Mouse (Mus musculus): ENCODE results near the gene Mecom. TPM values are rescaled to one million over a fixed set of nuclear protein-coding genes. Genes with fewer than 3 reads are reported as not detected.

The Mecom gene
- polyA plus RNA-seq, 1 experiment from 2014 or later: 68.8 TPM

GRCm38 (mm10) chr3:30308081-30308480, 239.7 kb downstream of the Mecom start:
- 56% methylated on average over 4 of the region's 4 CpGs for WGBS
- H3K27me3 ChIP-seq: no peaks in the 10 kb centered on the region

DNA sequence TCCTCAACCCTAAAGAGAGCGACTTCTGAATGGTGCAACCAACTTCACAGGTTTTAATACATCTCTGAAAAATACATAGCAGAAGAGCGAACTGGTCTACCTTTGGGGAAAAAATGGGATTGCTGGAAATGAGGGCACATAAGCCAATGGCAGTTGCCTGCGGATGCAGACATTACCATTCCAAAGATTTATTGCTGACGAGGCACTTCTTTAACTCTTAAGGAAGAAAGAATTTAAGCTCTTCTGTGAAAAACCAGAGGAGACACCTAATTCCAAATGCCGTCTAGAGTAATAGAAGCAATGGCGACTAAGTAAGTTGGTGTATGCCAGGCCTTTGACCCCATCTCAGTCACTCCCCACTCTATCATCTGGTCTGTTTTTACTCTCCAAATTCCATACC, 240.2 kb downstream of the Mecom start:
- H3K4me1 ChIP-seq: no peaks in the 10 kb centered on the region
- 88% methylated on average over 6 of the region's 6 CpGs for WGBS
- H3K9me3 ChIP-seq: no peaks in the 10 kb centered on the region
- H3K27ac ChIP-seq: no peak overlapping the region
- no peaks in the 10 kb centered on the region for H3K36me3 ChIP-seq
- ATAC-seq (ENCODE audit: borderline replicate concordance, extremely low read depth, low FRiP score, low TSS enrichment): no peak
- no peak overlapping the region for H3K4me2 ChIP-seq
- no peaks in the 10 kb centered on the region for H3K27me3 ChIP-seq
- H3K4me3 ChIP-seq: no peak overlapping the region
- no peak overlapping the region for H3K9ac ChIP-seq

More at GRCm38 (mm10) chr3:30308081-30308480, 239.7 kb downstream of the Mecom start:
- Histone ChIP-seq H3K36me3 (no peaks in the 10 kb centered on the region), H3K4me1 (no peaks in the 10 kb centered on the region), H3K4me2 (no peak overlapping the region), H3K4me3 (no peak overlapping the region), H3K27ac (no peak overlapping the region), H3K9me3 (no peaks in the 10 kb centered on the region), H3K9ac (no peak overlapping the region)
- no peak for ATAC-seq (ENCODE audit: borderline replicate concordance, extremely low read depth, low FRiP score, low TSS enrichment)

DNA sequence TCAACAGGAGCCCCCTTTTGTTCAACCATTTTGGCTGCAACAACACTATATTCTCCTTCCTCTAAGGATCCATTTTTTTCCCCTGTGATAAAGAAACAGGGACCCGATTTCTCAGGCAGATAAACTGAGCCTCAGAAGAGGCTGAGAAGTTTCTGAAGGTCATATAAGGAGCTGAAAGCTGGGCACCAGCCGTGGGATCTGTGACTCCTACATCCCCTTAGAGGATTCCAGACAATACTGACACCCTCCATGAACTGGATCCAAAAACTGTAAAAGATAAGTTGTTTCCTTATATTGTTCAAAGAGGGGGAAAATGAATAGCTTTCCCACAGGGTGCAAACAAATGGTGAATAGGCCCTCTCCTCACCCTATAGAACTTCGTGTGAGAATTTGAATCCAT, 241.7 kb downstream of the Mecom start:
- ATAC-seq (ENCODE audit: borderline replicate concordance, extremely low read depth, low FRiP score, low TSS enrichment): no peak
- Histone ChIP-seq H3K4me2 (no peak overlapping the region), H3K27me3 (no peaks in the 10 kb centered on the region), H3K4me3 (no peak overlapping the region), H3K27ac (no peak overlapping the region), H3K9ac (no peak overlapping the region), H3K4me1 (no peaks in the 10 kb centered on the region), H3K36me3 (no peaks in the 10 kb centered on the region), H3K9me3 (no peaks in the 10 kb centered on the region)
- WGBS: 62% methylated on average over 3 of the region's 3 CpGs

- WGBS: 49% methylated on average over 1 of the region's 1 CpGs
- H3K27ac ChIP-seq: no peak overlapping the region
- no peaks in the 10 kb centered on the region for H3K27me3 ChIP-seq
- no peak overlapping the region for H3K9ac ChIP-seq
- H3K4me3 ChIP-seq: no peak overlapping the region
- no peak overlapping the region for H3K4me2 ChIP-seq
- ATAC-seq (ENCODE audit: borderline replicate concordance, extremely low read depth, low FRiP score, low TSS enrichment): no peak
- H3K36me3 ChIP-seq: no peaks in the 10 kb centered on the region
- H3K9me3 ChIP-seq: no peaks in the 10 kb centered on the region
- 0 out of 2 replicates have a peak, but pooled peaks cover 2% of the 10 kb centered on the region for H3K4me1 ChIP-seq
These were observed 248.3 kb downstream of the Mecom start for GRCm38 (mm10) chr3:30299460-30299859.

- Histone ChIP-seq H3K27me3 (no peaks in the 10 kb centered on the region), H3K36me3 (no peaks in the 10 kb centered on the region), H3K9ac (no peak overlapping the region), H3K27ac (no peak overlapping the region), H3K4me3 (no peak overlapping the region), H3K4me1 (0 out of 2 replicates have a peak, but pooled peaks cover 1% of the 10 kb centered on the region), H3K4me2 (no peak overlapping the region), H3K9me3 (no peaks in the 10 kb centered on the region)
- no peak for ATAC-seq (ENCODE audit: borderline replicate concordance, extremely low read depth, low FRiP score, low TSS enrichment)
- WGBS: 67% methylated on average over 5 of the region's 5 CpGs
These were observed 253.4 kb downstream of the Mecom start for GRCm38 (mm10) chr3:30294433-30294832.

- no peak for ATAC-seq (ENCODE audit: borderline replicate concordance, extremely low read depth, low FRiP score, low TSS enrichment)
These were observed 261.3 kb downstream of the Mecom start for GRCm38 (mm10) chr3:30286529-30286928.

DNA sequence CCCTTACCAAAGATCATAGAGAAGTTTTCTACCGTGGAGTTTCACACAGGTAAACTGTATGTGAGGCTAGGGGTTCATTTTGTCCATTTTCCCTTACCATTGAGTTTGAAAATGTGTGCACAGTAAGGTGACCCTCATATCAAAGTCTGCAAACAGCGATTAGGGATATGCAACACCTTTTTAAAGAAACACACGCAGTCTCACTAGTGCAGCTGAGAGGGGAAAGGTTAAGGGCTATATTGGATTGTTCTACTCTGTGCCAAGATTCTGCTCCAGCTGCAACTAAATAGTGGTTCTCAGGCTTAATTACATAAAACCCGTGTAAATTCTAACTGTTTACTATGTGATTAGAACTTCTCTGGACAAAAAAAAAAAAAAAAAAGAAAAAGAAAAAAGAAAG, 263.7 kb downstream of the Mecom start:
- H3K36me3 ChIP-seq: no peaks in the 10 kb centered on the region
- peak; percentile 74; the same call in 1 of the 2 replicates for ATAC-seq (ENCODE audit: borderline replicate concordance, extremely low read depth, low FRiP score, low TSS enrichment)
- H3K9ac ChIP-seq: no peak overlapping the region
- H3K27me3 ChIP-seq: no peaks in the 10 kb centered on the region
- H3K4me1 ChIP-seq: peaks cover 22% of the 10 kb centered on the region
- no peak overlapping the region for H3K4me3 ChIP-seq
- H3K9me3 ChIP-seq: no peaks in the 10 kb centered on the region
- H3K27ac ChIP-seq: peak overlapping the region; percentile 83
- no peak overlapping the region for H3K4me2 ChIP-seq
- 27% methylated on average over 4 of the region's 4 CpGs for WGBS

More at GRCm38 (mm10) chr3:30286529-30286928, 261.3 kb downstream of the Mecom start:
- Histone ChIP-seq H3K27ac (no peak overlapping the region), H3K4me2 (no peak overlapping the region), H3K9ac (no peak overlapping the region), H3K27me3 (no peaks in the 10 kb centered on the region), H3K4me1 (peaks cover 22% of the 10 kb centered on the region), H3K4me3 (no peak overlapping the region), H3K9me3 (no peaks in the 10 kb centered on the region), H3K36me3 (no peaks in the 10 kb centered on the region)
- 38% methylated on average over 4 of the region's 4 CpGs for WGBS

DNA sequence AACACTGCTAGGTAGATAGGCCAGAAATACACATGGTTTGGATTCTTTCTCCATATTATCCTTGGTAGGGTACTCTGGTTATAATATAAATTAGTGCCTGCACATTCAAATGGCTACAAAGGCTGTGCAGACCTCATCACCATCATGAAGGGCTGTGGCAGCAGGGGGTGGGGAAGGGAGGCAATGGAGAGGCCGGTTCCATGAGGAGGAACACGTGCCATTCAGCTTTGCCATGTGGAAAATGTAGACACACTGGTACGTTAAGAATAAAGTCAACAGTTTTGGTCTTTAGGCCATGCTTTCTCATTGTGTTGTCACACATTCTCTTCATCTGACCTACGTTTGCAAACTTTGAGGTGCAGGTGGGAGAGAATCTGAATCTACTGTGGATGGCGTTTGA, 264.2 kb downstream of the Mecom start:
- Histone ChIP-seq H3K9me3 (no peaks in the 10 kb centered on the region), H3K27ac (peak overlapping the region; percentile 83)
- ATAC-seq (ENCODE audit: borderline replicate concordance, extremely low read depth, low FRiP score, low TSS enrichment): peak; percentile 46; the same call in 1 of the 2 replicates

DNA sequence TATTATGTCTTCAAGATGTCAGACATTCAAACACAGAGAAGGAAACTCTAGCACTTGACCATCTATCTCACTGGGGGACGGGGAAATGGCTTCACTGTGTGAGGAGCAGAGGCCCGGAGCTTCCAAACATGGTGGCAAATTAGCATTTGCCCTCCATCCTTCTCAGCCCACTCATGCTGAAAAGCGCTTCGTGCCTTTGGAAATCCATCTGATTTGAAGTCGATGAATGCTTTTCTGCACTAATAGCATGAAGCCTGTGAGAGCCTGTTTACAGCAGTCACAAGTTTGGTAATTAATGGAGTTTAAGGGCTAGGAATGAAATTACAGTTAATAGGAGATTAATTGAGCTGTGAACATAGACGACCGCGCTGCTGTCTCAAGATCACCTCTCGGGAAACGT, 270.2 kb downstream of the Mecom start:
- no peak overlapping the region for H3K4me2 ChIP-seq
- no peaks in the 10 kb centered on the region for H3K27me3 ChIP-seq
- ATAC-seq (ENCODE audit: borderline replicate concordance, extremely low read depth, low FRiP score, low TSS enrichment): no peak
- peaks cover 9% of the 10 kb centered on the region; the same call in 1 of the 2 replicates for H3K4me1 ChIP-seq
- no peak overlapping the region for H3K4me3 ChIP-seq
- no peak overlapping the region for H3K9ac ChIP-seq
- no peak overlapping the region for H3K27ac ChIP-seq
- WGBS: 82% methylated on average over 10 of the region's 10 CpGs
- no peaks in the 10 kb centered on the region for H3K9me3 ChIP-seq
- no peaks in the 10 kb centered on the region for H3K36me3 ChIP-seq

More for the DNA sequence above, 264.2 kb downstream of the Mecom start:
- H3K9ac ChIP-seq: no peak overlapping the region
- H3K4me3 ChIP-seq: no peak overlapping the region
- H3K4me1 ChIP-seq: peaks cover 22% of the 10 kb centered on the region
- WGBS: 62% methylated on average over 5 of the region's 5 CpGs
- H3K27me3 ChIP-seq: no peaks in the 10 kb centered on the region
- no peak overlapping the region for H3K4me2 ChIP-seq
- H3K36me3 ChIP-seq: no peaks in the 10 kb centered on the region

DNA sequence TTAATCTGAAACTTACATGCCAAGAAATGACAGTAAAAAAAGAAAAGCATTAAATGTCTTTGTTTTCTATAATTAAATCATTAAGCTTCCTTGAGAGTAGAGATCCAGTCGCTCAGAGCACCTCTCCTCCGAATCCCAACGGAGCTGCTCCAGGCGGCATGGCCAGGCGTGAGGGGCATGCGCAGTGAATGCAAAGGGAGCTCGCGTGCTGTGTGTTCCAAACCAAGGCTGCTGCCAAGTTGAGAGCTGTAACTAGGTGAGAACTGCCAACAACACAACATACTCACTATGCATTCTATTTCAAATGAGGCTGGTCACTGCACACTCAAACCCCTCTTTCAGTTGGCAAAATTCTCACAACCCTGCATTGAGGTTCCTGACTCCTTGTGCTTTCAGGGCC, 271.7 kb downstream of the Mecom start:
- H3K27me3 ChIP-seq: no peaks in the 10 kb centered on the region
- no peak overlapping the region for H3K4me2 ChIP-seq
- H3K27ac ChIP-seq: no peak overlapping the region
- ATAC-seq (ENCODE audit: borderline replicate concordance, extremely low read depth, low FRiP score, low TSS enrichment): no peak
- H3K9me3 ChIP-seq: no peaks in the 10 kb centered on the region
- no peaks in the 10 kb centered on the region for H3K36me3 ChIP-seq
- H3K4me3 ChIP-seq: no peak overlapping the region
- no peak overlapping the region for H3K9ac ChIP-seq
- H3K4me1 ChIP-seq: peaks cover 12% of the 10 kb centered on the region; the same call in 1 of the 2 replicates
- WGBS: 91% methylated on average over 8 of the region's 8 CpGs

DNA sequence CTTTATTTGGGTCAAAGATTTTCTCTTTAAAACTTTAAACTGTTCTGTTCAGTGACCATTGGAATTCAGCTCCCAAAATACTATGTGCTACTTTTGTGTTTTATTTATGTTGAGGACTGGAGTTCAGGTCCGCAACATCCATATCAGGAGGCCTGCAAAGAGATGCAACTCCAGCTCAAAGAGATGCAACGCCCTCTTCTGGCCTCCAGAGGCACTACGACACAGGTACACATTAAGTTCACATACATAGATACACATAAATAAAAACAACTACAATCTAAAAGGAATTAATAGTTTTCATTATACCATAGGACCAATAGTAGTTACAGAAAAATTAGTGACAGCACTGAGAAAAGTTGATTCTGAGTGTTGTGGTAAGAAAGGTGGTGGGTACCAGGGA, 278.6 kb downstream of the Mecom start:
- WGBS: 71% methylated on average over 3 of the region's 3 CpGs
- H3K4me3 ChIP-seq: no peak overlapping the region
- H3K27ac ChIP-seq: no peak overlapping the region
- peaks cover 9% of the 10 kb centered on the region; the same call in 1 of the 2 replicates for H3K4me1 ChIP-seq
- no peaks in the 10 kb centered on the region for H3K27me3 ChIP-seq
- no peak for ATAC-seq (ENCODE audit: borderline replicate concordance, extremely low read depth, low FRiP score, low TSS enrichment)
- H3K4me2 ChIP-seq: no peak overlapping the region
- H3K9me3 ChIP-seq: no peaks in the 10 kb centered on the region
- H3K9ac ChIP-seq: no peak overlapping the region
- no peaks in the 10 kb centered on the region for H3K36me3 ChIP-seq

- H3K4me3 ChIP-seq: no peak overlapping the region
- peaks cover 35% of the 10 kb centered on the region for H3K4me1 ChIP-seq
- no peaks in the 10 kb centered on the region for H3K36me3 ChIP-seq
- no peak overlapping the region for H3K4me2 ChIP-seq
- H3K27me3 ChIP-seq: no peaks in the 10 kb centered on the region
- peak overlapping the region; percentile 80 for H3K27ac ChIP-seq
- ATAC-seq (ENCODE audit: borderline replicate concordance, extremely low read depth, low FRiP score, low TSS enrichment): peak; percentile 62; the same call in 1 of the 2 replicates
- no peak overlapping the region for H3K9ac ChIP-seq
- H3K9me3 ChIP-seq: no peaks in the 10 kb centered on the region
- 22% methylated on average over 4 of the region's 4 CpGs for WGBS
These were observed 286.9 kb downstream of the Mecom start for GRCm38 (mm10) chr3:30260945-30261344.

GRCm38 (mm10) chr3:30258421-30258820, 289.4 kb downstream of the Mecom start:
- Histone ChIP-seq H3K36me3 (no peaks in the 10 kb centered on the region), H3K4me3 (no peak overlapping the region), H3K4me2 (no peak overlapping the region), H3K9ac (no peak overlapping the region), H3K27ac (0 out of 2 replicates have a peak overlapping the region, but pooled peaks have one; percentile 18), H3K27me3 (no peaks in the 10 kb centered on the region), H3K9me3 (no peaks in the 10 kb centered on the region), H3K4me1 (peaks cover 44% of the 10 kb centered on the region)
- 27% methylated on average over 10 of the region's 10 CpGs for WGBS
- ATAC-seq (ENCODE audit: borderline replicate concordance, extremely low read depth, low FRiP score, low TSS enrichment): no peak
